Mouse (Mus musculus) forebrain, embryonic 12.5 days (tissue): ENCODE data around the gene Prune2. TPM values are rescaled to one million over a fixed set of nuclear protein-coding genes. Genes with fewer than 3 reads are reported as not detected.

Experiments
- ATAC-seq: fragments of 200-750 bp; cut with Nextera tagmentation; 2 replicates; pipeline ENCODE4 v1.8.0; 2017; ENCODE audit warnings: moderate TSS enrichment; ENCODE audit not compliant: low FRiP score
- H3K27ac ChIP-seq: fragments of 300-500 bp; sonication (generic); 2 replicates; pipeline ENCODE4 v1.5.1; 2016; ENCODE audit warnings: mild to moderate bottlenecking
- H3K27me3 ChIP-seq: fragments of 300-500 bp; sonication (generic); 2 replicates; pipeline ENCODE4 v1.6.1; 2016; ENCODE audit warnings: mild to moderate bottlenecking
- H3K36me3 ChIP-seq: fragments of 300-500 bp; sonication (generic); replicated peaks from 2 replicates; pipeline ENCODE4 v1.6.1; 2016; ENCODE audit warnings: mild to moderate bottlenecking
- H3K4me1 ChIP-seq: fragments of 300-500 bp; sonication (generic); 2 replicates; pipeline ENCODE4 v1.6.1; 2016
- H3K4me2 ChIP-seq: fragments of 300-500 bp; sonication (generic); 2 replicates; pipeline ENCODE4 v1.6.1; 2016; ENCODE audit warnings: mild to moderate bottlenecking, moderate library complexity
- H3K4me3 ChIP-seq: fragments of 300-500 bp; sonication (generic); replicated peaks from 2 replicates; pipeline ENCODE4 v1.5.1; 2016; ENCODE audit warnings: mild to moderate bottlenecking
- H3K9ac ChIP-seq: fragments of 300-500 bp; sonication (generic); 2 replicates; pipeline ENCODE4 v1.6.1; 2016; ENCODE audit warnings: mild to moderate bottlenecking
- H3K9me3 ChIP-seq: fragments of 300-500 bp; sonication (generic); 2 replicates; pipeline ENCODE4 v1.6.1; 2016
- WGBS: fragments of 180-500 bp; shearing (Covaris S2); methylation state at CpG from one replicate; pipeline ENCODE4 v1.1.7; 2016; 5-methylcytosine and 5-hydroxymethylcytosine counted together
- polyA plus RNA-seq: library from polyadenylated mRNA; unstranded; fragments of >200 nt; fragmentation: Nextera tagmentation; extraction: Ambion mirVana; gene quantifications from 2 replicates; pipeline ENCODE4 v1.2.1, GENCODE M21; 2016

The Prune2 gene
- polyA plus RNA-seq, 1 experiment from 2014 or later = 2.8 TPM

GRCm38 (mm10) chr19:17011261-17011995 is 55.5 kb downstream of the Prune2 start:
- Histone ChIP-seq H3K4me1 (peaks cover 9% of the 10 kb centered on the region), H3K27me3 (0 out of 2 replicates have a peak, but pooled peaks cover 3% of the 10 kb centered on the region), H3K9me3 (no peaks in the 10 kb centered on the region), H3K4me3 (no peak overlapping the region), H3K27ac (no peak overlapping the region), H3K36me3 (no peaks in the 10 kb centered on the region), H3K9ac (no peak overlapping the region), H3K4me2 (no peak overlapping the region)
- WGBS = 46% methylated on average over 6 of the region's 6 CpGs
- ATAC-seq = peak; percentile 69; the same call in 1 of the 2 replicates

DNA sequence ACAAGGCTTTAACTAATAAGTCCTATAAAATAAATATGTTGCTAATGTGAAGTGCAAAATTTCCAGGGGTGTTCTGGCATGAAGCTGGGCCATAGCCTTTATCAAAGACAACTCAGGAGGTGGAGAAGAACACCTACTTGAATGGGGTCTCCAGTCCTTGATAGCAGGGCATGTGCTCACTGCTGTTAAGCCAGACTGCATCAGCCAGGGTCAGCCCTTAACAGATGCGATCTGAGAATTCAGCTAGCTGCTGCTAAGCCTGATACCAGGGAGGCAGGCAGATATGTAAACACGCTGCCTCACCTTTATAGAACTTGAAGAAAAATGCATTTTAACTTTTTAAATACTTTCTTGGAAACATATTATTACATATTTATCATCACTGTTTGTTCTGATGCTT is 57.2 kb downstream of the Prune2 start:
- Histone ChIP-seq H3K36me3 (no peaks in the 10 kb centered on the region), H3K4me3 (no peak overlapping the region), H3K4me2 (no peak overlapping the region), H3K4me1 (peaks cover 4% of the 10 kb centered on the region; the same call in 1 of the 2 replicates), H3K27ac (no peak overlapping the region), H3K9ac (no peak overlapping the region), H3K9me3 (no peaks in the 10 kb centered on the region), H3K27me3 (0 out of 2 replicates have a peak, but pooled peaks cover 3% of the 10 kb centered on the region)
- ATAC-seq = no peak
- WGBS = 81% methylated on average over 2 of the region's 2 CpGs

GRCm38 (mm10) chr19:17014337-17015124 is 58.6 kb downstream of the Prune2 start:
- no peak overlapping the region for H3K27ac ChIP-seq
- no peak overlapping the region for H3K9ac ChIP-seq
- 0 out of 2 replicates have a peak, but pooled peaks cover 3% of the 10 kb centered on the region for H3K27me3 ChIP-seq
- H3K4me2 ChIP-seq = no peak overlapping the region
- H3K9me3 ChIP-seq = no peaks in the 10 kb centered on the region
- ATAC-seq = no peak
- 87% methylated on average over 10 of the region's 10 CpGs for WGBS
- peaks cover 4% of the 10 kb centered on the region; the same call in 1 of the 2 replicates for H3K4me1 ChIP-seq
- no peak overlapping the region for H3K4me3 ChIP-seq
- H3K36me3 ChIP-seq = no peaks in the 10 kb centered on the region

GRCm38 (mm10) chr19:17024748-17025147 is 68.8 kb downstream of the Prune2 start:
- Histone ChIP-seq H3K4me1 (peaks cover 10% of the 10 kb centered on the region; the same call in 1 of the 2 replicates), H3K4me2 (no peak overlapping the region), H3K9me3 (no peaks in the 10 kb centered on the region), H3K27ac (no peak overlapping the region), H3K4me3 (no peak overlapping the region), H3K27me3 (no peaks in the 10 kb centered on the region), H3K9ac (no peak overlapping the region), H3K36me3 (no peaks in the 10 kb centered on the region)
- no peak for ATAC-seq
- WGBS = 83% methylated on average over 4 of the region's 4 CpGs

- Histone ChIP-seq H3K36me3 (no peaks in the 10 kb centered on the region), H3K9ac (no peak overlapping the region), H3K4me3 (no peak overlapping the region), H3K4me1 (peaks cover 10% of the 10 kb centered on the region; the same call in 1 of the 2 replicates), H3K4me2 (no peak overlapping the region), H3K27me3 (no peaks in the 10 kb centered on the region), H3K9me3 (no peaks in the 10 kb centered on the region), H3K27ac (no peak overlapping the region)
- WGBS = 3% methylated on average over 3 of the region's 3 CpGs
- ATAC-seq = 0 out of 2 replicates have a peak, but pooled peaks have one; percentile 30
These were observed 74.4 kb downstream of the Prune2 start for GRCm38 (mm10) chr19:17030276-17030675.

DNA sequence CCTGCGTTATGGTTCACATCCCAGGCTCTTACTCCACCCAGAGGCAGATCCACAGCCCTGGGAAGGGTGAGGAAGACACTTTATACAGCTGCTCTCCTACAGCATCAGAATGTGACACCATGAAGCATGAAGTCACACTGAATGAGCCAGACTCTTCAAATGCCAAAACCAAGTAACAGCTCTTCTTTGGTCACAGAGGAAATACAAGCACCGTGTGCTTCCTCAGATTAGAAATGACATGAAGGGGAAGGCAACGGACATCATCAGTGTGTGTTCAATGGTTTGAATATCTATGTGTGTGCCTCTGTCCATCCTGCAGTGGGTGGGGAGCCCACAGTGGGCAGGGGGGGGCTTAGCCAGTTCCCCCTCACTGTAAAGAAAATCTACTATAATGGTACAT is 76.4 kb downstream of the Prune2 start:
- H3K4me1 ChIP-seq = peaks cover 10% of the 10 kb centered on the region; the same call in 1 of the 2 replicates
- no peak overlapping the region for H3K9ac ChIP-seq
- no peak for ATAC-seq
- H3K27ac ChIP-seq = no peak overlapping the region
- H3K9me3 ChIP-seq = no peaks in the 10 kb centered on the region
- no peak overlapping the region for H3K4me2 ChIP-seq
- no peaks in the 10 kb centered on the region for H3K27me3 ChIP-seq
- WGBS = 83% methylated on average over 3 of the region's 3 CpGs
- no peak overlapping the region for H3K4me3 ChIP-seq
- H3K36me3 ChIP-seq = no peaks in the 10 kb centered on the region

DNA sequence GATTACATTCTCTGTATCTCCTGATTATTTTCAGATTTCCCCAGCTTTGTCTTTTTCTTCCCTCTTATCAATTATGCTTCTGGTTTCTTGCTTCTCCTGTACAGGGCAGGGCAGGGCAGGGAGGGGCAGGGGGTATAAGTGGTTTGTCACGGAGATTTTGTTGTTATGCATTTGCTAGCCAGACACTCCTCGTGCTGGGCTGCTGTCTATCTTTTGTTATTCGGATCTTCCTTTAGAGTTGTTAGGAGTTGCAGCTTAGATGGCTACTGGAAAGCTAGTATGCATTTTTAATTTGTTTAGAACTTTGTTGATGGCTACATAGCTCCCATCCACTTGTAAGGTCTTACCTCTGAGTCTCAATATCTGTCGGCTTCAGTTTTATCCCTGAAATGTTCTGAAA is 91.0 kb downstream of the Prune2 start:
- no peak overlapping the region for H3K9ac ChIP-seq
- no peaks in the 10 kb centered on the region for H3K4me1 ChIP-seq

GRCm38 (mm10) chr19:17055892-17056291 is 100.0 kb downstream of the Prune2 start:
- Histone ChIP-seq H3K4me1 (no peaks in the 10 kb centered on the region), H3K36me3 (no peaks in the 10 kb centered on the region), H3K27ac (no peak overlapping the region), H3K4me2 (no peak overlapping the region), H3K27me3 (no peaks in the 10 kb centered on the region), H3K9ac (no peak overlapping the region), H3K9me3 (no peaks in the 10 kb centered on the region), H3K4me3 (no peak overlapping the region)
- ATAC-seq = no peak
- 37% methylated on average over 3 of the region's 3 CpGs for WGBS

More for the DNA sequence above, 91.0 kb downstream of the Prune2 start:
- no peak overlapping the region for H3K27ac ChIP-seq
- H3K4me3 ChIP-seq = no peak overlapping the region
- H3K9me3 ChIP-seq = peaks cover 6% of the 10 kb centered on the region; the same call in 1 of the 2 replicates
- 85% methylated on average over 4 of the region's 4 CpGs for WGBS
- H3K27me3 ChIP-seq = no peaks in the 10 kb centered on the region
- no peak for ATAC-seq
- no peaks in the 10 kb centered on the region for H3K36me3 ChIP-seq
- H3K4me2 ChIP-seq = no peak overlapping the region

DNA sequence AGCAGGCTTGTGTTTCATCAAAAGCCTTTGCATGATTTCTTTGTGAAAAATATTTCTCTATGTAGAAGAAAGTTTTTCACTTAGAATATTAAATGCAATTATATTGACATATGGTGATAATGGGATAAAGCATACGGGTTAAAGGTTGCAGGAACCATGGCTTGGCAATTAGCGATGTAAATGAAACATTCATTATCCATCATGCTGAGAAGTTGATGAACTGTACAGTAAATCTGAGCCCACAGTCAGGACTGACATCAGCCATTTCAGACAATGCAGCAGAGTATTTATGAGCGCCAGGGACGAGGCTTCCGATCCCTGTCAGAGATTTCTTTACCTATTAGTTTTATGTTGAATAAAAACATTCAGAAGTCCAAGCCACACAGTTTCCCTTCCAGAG is 104.2 kb downstream of the Prune2 start:
- H3K27me3 ChIP-seq = no peaks in the 10 kb centered on the region
- ATAC-seq = no peak
- no peak overlapping the region for H3K27ac ChIP-seq
- no peaks in the 10 kb centered on the region for H3K4me1 ChIP-seq
- 83% methylated on average over 5 of the region's 5 CpGs for WGBS
- no peak overlapping the region for H3K9ac ChIP-seq
- no peak overlapping the region for H3K4me2 ChIP-seq
- no peaks in the 10 kb centered on the region for H3K9me3 ChIP-seq
- H3K36me3 ChIP-seq = no peaks in the 10 kb centered on the region
- H3K4me3 ChIP-seq = no peak overlapping the region

GRCm38 (mm10) chr19:17064421-17064820 is 108.5 kb downstream of the Prune2 start:
- Histone ChIP-seq H3K4me3 (no peak overlapping the region), H3K9me3 (no peaks in the 10 kb centered on the region), H3K36me3 (no peaks in the 10 kb centered on the region), H3K9ac (no peak overlapping the region), H3K27ac (no peak overlapping the region), H3K4me2 (no peak overlapping the region), H3K27me3 (no peaks in the 10 kb centered on the region), H3K4me1 (no peaks in the 10 kb centered on the region)
- ATAC-seq = no peak

- no peak overlapping the region for H3K27ac ChIP-seq
- 93% methylated on average over 7 of the region's 7 CpGs for WGBS
- H3K36me3 ChIP-seq = no peaks in the 10 kb centered on the region
- H3K9me3 ChIP-seq = no peaks in the 10 kb centered on the region
- no peak for ATAC-seq
- no peaks in the 10 kb centered on the region for H3K27me3 ChIP-seq
- no peaks in the 10 kb centered on the region for H3K4me1 ChIP-seq
- H3K4me3 ChIP-seq = no peak overlapping the region
- no peak overlapping the region for H3K4me2 ChIP-seq
- H3K9ac ChIP-seq = no peak overlapping the region
These were observed 113.1 kb downstream of the Prune2 start for GRCm38 (mm10) chr19:17069067-17069466.

GRCm38 (mm10) chr19:17071205-17071604 is 115.3 kb downstream of the Prune2 start:
- Histone ChIP-seq H3K27me3 (no peaks in the 10 kb centered on the region), H3K27ac (no peak overlapping the region), H3K36me3 (no peaks in the 10 kb centered on the region), H3K9me3 (no peaks in the 10 kb centered on the region), H3K4me3 (no peak overlapping the region), H3K9ac (no peak overlapping the region), H3K4me1 (no peaks in the 10 kb centered on the region), H3K4me2 (no peak overlapping the region)
- 92% methylated on average over 5 of the region's 5 CpGs for WGBS
- ATAC-seq = no peak
